Mouse (Mus musculus): ENCODE data around the gene Serpina3m. TPM values are rescaled to one million over a fixed set of nuclear protein-coding genes. Genes with fewer than 3 reads are reported as not detected.
"Not testable (repeated sequence)": the region's sequence is repeated elsewhere in the genome, so short reads cannot be mapped to it uniquely, and the experiment has no call there.

Gene Serpina3m
- polyA plus RNA-seq (2015; fragmentation: Nextera tagmentation; extraction: Ambion mirVana), result 0.06 TPM in 1 of 2 replicates, not detected in the other

DNA sequence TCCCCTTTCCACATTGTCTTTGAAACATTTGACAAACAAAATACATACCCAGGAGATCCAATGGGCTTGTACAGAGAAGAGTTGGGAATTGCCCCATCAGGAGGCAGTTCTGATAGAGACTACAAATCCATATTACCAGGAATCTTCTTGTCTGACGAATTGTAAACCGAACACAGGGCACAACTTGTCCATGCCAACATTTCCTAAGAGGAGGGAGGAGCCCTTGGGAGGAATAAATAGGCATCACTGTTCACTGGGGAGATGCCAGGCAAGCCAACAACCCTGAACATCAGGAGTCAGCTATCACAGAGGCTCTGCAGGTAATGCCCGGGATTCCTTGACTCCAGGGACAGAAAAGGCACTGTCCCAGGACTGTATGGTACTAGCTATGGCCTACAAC, at the start of gene Serpina3m, which contains the start of gene Serpina3k:
Gene Serpina3m (plus strand): TSS at position 261 of the 400 bp plus-strand sequence.
Gene Serpina3k (plus strand): TSS at position 261 of the 400 bp plus-strand sequence.
- H3K27ac ChIP-seq; H3K4me3 ChIP-seq (replicated peaks); H3K9ac ChIP-seq; ATAC-seq (ENCODE audit: low read depth); H3K36me3 ChIP-seq; H3K4me1 ChIP-seq (replicated peaks); H3K9me3 ChIP-seq (replicated peaks); DNase-seq; H3K4me2 ChIP-seq; H3K27me3 ChIP-seq: not testable (repeated sequence)
- WGBS (ENCODE audit: insufficient replicate concordance), result 62% methylated on average over 3 of the region's 3 CpGs

DNA sequence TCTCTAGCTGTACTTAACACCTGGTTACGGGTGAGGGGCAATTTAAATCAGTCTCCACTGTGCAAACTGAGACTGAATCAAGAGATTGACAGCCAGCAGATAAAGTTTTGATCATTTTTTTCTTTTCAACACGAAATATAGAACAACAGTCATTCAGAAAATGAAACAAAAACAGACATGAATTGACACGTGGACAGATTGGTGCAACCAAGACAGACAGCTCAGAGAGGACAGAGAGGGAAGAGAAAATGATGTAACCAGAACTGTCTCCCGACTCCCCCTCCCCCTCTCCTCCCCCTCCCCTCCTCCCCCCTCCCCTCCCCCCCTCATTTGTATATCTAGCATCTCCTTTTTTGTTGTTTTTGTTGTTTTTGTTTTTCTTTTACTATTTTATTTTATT, 48.4 kb upstream of the Serpina3m start:
- H3K36me3 ChIP-seq, result no peaks in the 10 kb centered on the region
- no peaks in the 10 kb centered on the region for H3K27me3 ChIP-seq
- no peak for ATAC-seq (ENCODE audit: low read depth)
- no peak overlapping the region for H3K4me3 ChIP-seq (replicated peaks)
- no peak for DNase-seq
- H3K9me3 ChIP-seq (replicated peaks), result no peaks in the 10 kb centered on the region
- no peak overlapping the region for H3K27ac ChIP-seq
- H3K4me1 ChIP-seq (replicated peaks), result no peaks in the 10 kb centered on the region
- H3K9ac ChIP-seq, result no peak overlapping the region
- H3K4me2 ChIP-seq, result no peak overlapping the region
- WGBS (ENCODE audit: insufficient replicate concordance), result 32% methylated on average over 4 of the region's 4 CpGs

DNA sequence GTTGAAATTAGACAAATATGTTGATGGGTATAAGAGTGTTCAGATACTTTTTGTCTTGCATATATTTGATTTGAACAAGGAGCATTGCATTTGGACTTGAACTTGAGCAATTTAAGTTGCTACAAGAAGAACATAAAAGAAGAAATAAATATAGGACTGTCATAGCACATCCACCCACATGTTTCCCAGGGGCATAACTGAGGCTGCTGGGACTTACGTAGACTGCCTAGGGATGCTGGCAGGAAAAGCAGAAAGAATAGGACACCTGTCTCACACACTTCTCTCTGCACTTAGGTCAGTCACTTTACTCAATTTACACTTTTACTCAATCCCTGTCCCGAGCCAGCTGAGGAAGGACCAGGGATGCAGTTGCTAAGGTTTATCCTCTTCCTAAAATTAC, 44.3 kb upstream of the Serpina3m start:
- Histone ChIP-seq H3K4me3 (replicated peaks) (no peak overlapping the region), H3K9me3 (replicated peaks) (no peaks in the 10 kb centered on the region), H3K27ac (no peak overlapping the region), H3K4me1 (replicated peaks) (no peaks in the 10 kb centered on the region), H3K36me3 (no peaks in the 10 kb centered on the region), H3K9ac (no peak overlapping the region), H3K4me2 (no peak overlapping the region), H3K27me3 (no peaks in the 10 kb centered on the region)
- ATAC-seq (ENCODE audit: low read depth), result no peak
- no peak for DNase-seq
- WGBS (ENCODE audit: insufficient replicate concordance), result 53% methylated on average over 2 of the region's 2 CpGs

DNA sequence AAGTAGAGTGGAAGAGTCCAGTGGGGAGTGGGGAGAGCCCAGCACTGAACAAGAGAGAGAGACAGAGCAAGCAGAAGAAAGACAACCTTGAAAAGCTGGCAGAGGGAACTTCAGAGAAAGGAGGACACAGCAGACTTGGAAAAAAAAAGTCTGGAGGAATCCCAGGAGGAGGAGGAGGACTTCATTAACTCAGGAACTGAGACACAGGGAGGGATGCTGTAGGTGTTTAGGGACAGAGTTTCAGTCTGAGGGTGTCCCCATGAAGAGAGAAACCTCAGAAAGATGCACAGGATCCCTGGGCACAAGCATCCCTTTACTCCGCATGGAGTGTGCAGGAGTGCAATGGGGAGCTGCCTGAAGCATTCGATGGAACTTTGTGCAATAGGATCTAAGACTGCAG, 40.2 kb upstream of the Serpina3m start:
- H3K4me3 ChIP-seq (replicated peaks), result no peak overlapping the region
- no peaks in the 10 kb centered on the region for H3K27me3 ChIP-seq
- no peaks in the 10 kb centered on the region for H3K4me1 ChIP-seq (replicated peaks)
- DNase-seq, result no peak
- no peak overlapping the region for H3K4me2 ChIP-seq
- no peak overlapping the region for H3K27ac ChIP-seq
- ATAC-seq (ENCODE audit: low read depth), result no peak
- WGBS (ENCODE audit: insufficient replicate concordance), result 60% methylated on average over 2 of the region's 2 CpGs
- H3K9me3 ChIP-seq (replicated peaks), result no peaks in the 10 kb centered on the region
- no peak overlapping the region for H3K9ac ChIP-seq
- H3K36me3 ChIP-seq, result no peaks in the 10 kb centered on the region

DNA sequence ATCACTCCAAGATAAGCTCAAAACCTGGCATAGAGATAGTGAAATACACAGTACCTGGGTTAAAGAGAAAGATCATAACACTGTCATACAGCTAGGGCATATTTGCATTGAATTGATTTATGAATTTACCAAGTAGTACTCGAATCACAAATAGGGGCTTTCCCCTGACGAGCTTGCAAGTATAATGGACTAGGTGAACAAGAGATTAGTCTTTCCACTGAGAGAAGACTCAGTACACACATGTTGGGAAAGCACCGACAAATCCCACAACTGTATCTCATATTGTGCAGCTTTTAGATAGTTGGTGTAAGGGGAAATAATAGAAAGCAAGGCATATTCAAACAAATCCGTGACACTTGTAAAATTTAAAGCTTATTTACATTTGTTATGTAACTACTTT, 32.3 kb upstream of the Serpina3m start:
- H3K27ac ChIP-seq, result no peak overlapping the region
- DNase-seq (no peak), ATAC-seq (ENCODE audit: low read depth) (no peak)
- no peak overlapping the region for H3K9ac ChIP-seq
- no peaks in the 10 kb centered on the region for H3K27me3 ChIP-seq
- no peaks in the 10 kb centered on the region for H3K4me1 ChIP-seq (replicated peaks)
- no peaks in the 10 kb centered on the region for H3K36me3 ChIP-seq
- WGBS (ENCODE audit: insufficient replicate concordance), result 65% methylated on average over 4 of the region's 4 CpGs
- no peak overlapping the region for H3K4me3 ChIP-seq (replicated peaks)
- no peaks in the 10 kb centered on the region for H3K9me3 ChIP-seq (replicated peaks)
- no peak overlapping the region for H3K4me2 ChIP-seq

DNA sequence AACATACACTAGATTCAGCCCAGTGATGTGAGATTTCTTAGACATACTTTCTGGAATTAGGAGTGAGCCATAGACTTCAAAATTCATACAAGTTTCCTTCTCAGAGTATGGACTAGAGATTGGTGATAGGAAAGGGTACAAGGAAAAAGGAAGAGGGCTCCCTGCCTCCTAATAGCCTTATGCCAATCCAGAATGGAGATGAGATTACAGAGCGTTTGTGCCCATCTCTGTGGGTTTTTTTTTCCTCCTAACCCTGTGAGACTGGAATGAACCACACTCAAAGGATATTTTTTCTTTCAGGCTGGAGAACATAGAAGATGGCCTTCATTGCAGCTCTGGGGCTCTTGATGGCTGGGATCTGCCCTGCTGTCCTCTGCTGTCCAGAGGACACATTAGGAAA, 24.0 kb upstream of the Serpina3m start, which contains the start of gene Serpina3j:
Gene Serpina3j (plus strand): TSS at position 301 of the 400 bp plus-strand sequence.
- Histone ChIP-seq H3K27ac (no peak within 1 kb of the TSS), H3K4me3 (replicated peaks) (no peak within 1 kb of the TSS), H3K9me3 (replicated peaks) (no peaks in the 10 kb centered on the region), H3K4me1 (replicated peaks) (no peaks in the 10 kb centered on the region), H3K9ac (no peak within 1 kb of the TSS), H3K4me2 (no peak within 1 kb of the TSS), H3K27me3 (no peaks in the 10 kb centered on the region), H3K36me3 (no peaks in the 10 kb centered on the region)
- ATAC-seq (ENCODE audit: low read depth) (no peak), DNase-seq (no peak)
- WGBS (ENCODE audit: insufficient replicate concordance), result 53% methylated on average over 1 of the region's 1 CpGs

DNA sequence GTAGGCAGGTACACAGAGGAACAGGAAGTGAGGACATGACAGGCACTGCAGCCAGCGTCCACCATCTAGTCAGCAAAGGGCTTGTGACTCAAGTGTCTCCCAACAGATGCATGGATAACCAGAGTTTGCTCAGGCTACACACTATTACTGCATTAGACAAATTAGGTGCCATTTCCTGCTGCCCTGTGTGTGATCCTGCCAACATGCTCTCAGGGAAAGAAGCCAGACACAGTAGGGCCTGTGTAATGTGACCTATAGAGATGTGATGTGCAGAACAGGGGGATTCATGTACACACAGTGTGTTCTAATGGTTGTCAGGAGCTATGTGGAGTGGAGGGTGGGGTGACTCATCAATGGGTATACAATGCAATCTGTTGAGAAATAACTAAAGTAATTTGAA, 15.8 kb upstream of the Serpina3m start:
- Histone ChIP-seq H3K4me1 (replicated peaks) (no peaks in the 10 kb centered on the region), H3K4me3 (replicated peaks) (no peak overlapping the region), H3K36me3 (no peaks in the 10 kb centered on the region), H3K27me3 (no peaks in the 10 kb centered on the region), H3K27ac (no peak overlapping the region), H3K9me3 (replicated peaks) (no peaks in the 10 kb centered on the region), H3K9ac (no peak overlapping the region), H3K4me2 (no peak overlapping the region)
- WGBS (ENCODE audit: insufficient replicate concordance), result 34% methylated on average over 1 of the region's 1 CpGs
- DNase-seq, result no peak
- ATAC-seq (ENCODE audit: low read depth), result no peak

DNA sequence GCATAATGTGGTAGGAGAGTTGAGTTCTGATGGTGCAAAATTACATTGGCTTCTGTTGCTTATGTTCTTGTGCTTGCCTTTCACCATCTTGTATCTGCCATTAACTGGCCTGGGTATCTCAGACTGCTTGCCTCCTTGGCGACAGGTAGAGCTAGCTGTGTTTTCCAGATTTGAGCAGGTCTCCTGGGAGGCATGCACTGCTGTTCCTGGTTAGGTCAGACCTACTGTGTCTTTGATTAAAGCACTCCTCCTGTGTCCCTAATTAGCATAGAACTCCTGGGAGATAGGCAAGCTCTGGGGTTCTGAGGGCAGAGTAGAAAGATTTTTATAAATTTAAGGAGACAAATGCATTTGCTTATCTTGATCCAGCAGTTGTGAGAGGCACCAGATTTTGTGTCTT, 6.6 kb upstream of the Serpina3m start:
- Histone ChIP-seq H3K4me2 (no peak overlapping the region), H3K4me3 (replicated peaks) (no peak overlapping the region), H3K36me3 (no peaks in the 10 kb centered on the region), H3K4me1 (replicated peaks) (no peaks in the 10 kb centered on the region), H3K27ac (no peak overlapping the region), H3K9me3 (replicated peaks) (no peaks in the 10 kb centered on the region), H3K9ac (no peak overlapping the region), H3K27me3 (no peaks in the 10 kb centered on the region)
- ATAC-seq (ENCODE audit: low read depth), result no peak
- WGBS (ENCODE audit: insufficient replicate concordance), result 29% methylated on average over 1 of the region's 1 CpGs
- DNase-seq, result no peak

DNA sequence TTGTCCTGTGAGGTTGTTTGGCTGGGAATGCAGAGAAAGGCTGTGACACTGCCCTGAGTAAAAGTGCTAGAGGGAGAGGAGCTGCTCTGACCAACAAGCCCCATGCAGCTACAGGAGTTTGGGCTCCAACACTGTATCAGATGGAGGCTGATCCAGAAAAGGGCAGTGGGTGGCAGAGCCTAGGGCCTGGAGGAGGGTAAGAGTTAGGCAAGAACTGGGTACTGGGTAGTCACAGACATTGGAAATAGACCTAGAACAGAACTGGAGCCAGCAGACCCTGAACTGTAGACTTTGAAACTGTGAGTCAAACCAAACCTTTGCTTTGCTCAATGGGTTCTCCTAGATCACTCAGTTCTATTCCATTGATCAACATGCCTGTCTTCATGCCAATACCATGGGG, 1.4 kb upstream of the Serpina3m start:
- H3K36me3 ChIP-seq; H3K4me2 ChIP-seq; H3K9ac ChIP-seq; ATAC-seq (ENCODE audit: low read depth); H3K4me3 ChIP-seq (replicated peaks); DNase-seq; H3K4me1 ChIP-seq (replicated peaks); H3K27ac ChIP-seq; H3K9me3 ChIP-seq (replicated peaks); H3K27me3 ChIP-seq: not testable (repeated sequence)

DNA sequence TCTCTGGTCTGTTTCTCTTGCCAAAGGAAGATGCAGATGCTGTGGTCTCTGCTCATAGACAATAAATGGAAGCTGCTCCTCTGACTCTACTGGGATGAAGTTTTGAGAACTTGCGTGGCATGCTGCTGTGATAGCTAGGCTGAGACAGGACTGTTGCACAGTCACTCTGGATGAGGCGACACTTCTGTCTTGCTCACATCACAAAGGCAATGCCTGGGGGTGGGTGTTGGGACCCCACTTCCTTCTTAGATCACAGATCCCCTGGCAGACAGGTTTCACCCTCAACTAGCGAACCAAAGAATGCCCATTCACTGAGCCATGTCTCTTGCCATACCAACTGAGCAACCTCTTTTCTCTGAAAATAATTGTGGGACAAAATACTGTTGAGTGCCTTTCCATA, 419 bp downstream of the Serpina3m start:
- WGBS (ENCODE audit: insufficient replicate concordance), result 55% methylated on average over 3 of the region's 3 CpGs
- Histone ChIP-seq H3K27me3 (no peaks in the 10 kb centered on the region), H3K27ac (no peak overlapping the region), H3K4me1 (replicated peaks) (no peaks in the 10 kb centered on the region), H3K4me3 (replicated peaks) (no peak overlapping the region), H3K36me3 (no peaks in the 10 kb centered on the region), H3K9me3 (replicated peaks) (no peaks in the 10 kb centered on the region), H3K9ac (no peak overlapping the region), H3K4me2 (no peak overlapping the region)
- ATAC-seq (ENCODE audit: low read depth) (no peak), DNase-seq (no peak)

DNA sequence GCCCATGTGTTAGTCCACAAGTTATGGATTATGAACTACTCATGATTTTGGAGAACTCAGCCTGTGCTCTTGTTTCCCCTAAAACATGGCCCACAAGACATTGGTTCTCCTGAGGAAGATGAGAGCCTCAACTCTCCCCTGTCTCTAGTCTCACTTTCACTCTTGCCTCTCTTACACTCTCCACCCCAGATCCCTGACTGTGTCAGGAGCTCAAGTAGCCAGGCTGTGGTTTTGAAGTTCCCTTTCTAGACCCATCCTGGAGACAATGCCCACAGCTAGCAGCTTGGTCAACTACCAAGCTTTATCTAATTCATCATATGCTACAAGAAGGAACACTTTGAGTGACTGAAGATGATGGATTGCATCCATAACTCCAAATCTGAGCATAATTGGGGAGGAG, 4.2 kb downstream of the Serpina3m start:
- not testable (repeated sequence) for H3K27ac ChIP-seq; H3K9me3 ChIP-seq (replicated peaks); H3K4me1 ChIP-seq (replicated peaks); H3K4me2 ChIP-seq; H3K36me3 ChIP-seq; ATAC-seq (ENCODE audit: low read depth); H3K27me3 ChIP-seq; DNase-seq; H3K9ac ChIP-seq; H3K4me3 ChIP-seq (replicated peaks)

DNA sequence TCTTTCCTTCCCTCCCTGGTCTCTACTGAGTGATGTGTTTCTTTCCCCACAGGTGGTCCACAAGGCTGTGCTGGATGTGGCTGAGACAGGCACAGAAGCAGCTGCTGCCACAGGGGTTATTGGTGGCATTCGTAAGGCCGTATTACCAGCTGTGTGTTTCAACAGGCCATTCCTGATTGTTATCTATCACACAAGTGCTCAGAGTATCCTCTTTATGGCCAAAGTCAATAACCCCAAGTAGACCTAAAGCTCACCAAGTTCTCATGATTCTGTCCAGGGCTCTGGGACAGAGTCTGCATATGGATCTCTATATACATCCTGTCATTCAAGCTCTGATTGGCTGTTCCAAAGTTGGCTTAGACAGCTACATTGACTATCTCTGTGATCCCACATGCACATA, 6.9 kb downstream of the Serpina3m start:
- DNase-seq, result no peak
- ATAC-seq (ENCODE audit: low read depth), result no peak
- H3K9me3 ChIP-seq (replicated peaks), result no peaks in the 10 kb centered on the region
- WGBS (ENCODE audit: insufficient replicate concordance), result 78% methylated on average over 2 of the region's 2 CpGs
- H3K36me3 ChIP-seq, result no peaks in the 10 kb centered on the region
- H3K4me1 ChIP-seq (replicated peaks), result no peaks in the 10 kb centered on the region
- H3K27me3 ChIP-seq, result no peaks in the 10 kb centered on the region
- H3K4me2 ChIP-seq, result no peak overlapping the region
- no peak overlapping the region for H3K9ac ChIP-seq
- H3K27ac ChIP-seq, result no peak overlapping the region
- no peak overlapping the region for H3K4me3 ChIP-seq (replicated peaks)

DNA sequence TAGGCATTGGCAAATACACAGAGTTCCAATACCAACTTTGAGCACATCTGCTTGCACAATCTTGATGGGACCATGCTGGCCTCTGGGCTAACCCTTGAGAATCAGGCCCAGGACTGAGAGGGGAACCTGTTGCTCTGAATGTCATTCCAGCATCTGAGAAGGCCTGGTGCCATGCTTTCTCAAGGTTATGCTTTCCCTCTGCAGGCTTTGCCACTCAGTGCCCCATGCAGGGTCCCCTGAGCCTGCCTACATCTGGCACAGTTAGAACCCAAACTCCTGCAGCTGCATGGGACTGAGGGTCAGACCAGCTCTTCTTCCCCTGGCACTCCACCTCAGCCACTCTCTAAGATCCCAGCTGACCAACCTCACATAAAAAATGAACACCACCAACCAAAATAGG, 7.4 kb downstream of the Serpina3m start:
- no peak for DNase-seq
- Histone ChIP-seq H3K9me3 (replicated peaks) (no peaks in the 10 kb centered on the region), H3K9ac (no peak overlapping the region), H3K4me3 (replicated peaks) (no peak overlapping the region), H3K27ac (no peak overlapping the region), H3K4me2 (no peak overlapping the region), H3K4me1 (replicated peaks) (no peaks in the 10 kb centered on the region), H3K36me3 (no peaks in the 10 kb centered on the region), H3K27me3 (no peaks in the 10 kb centered on the region)
- ATAC-seq (ENCODE audit: low read depth), result no peak

All from liver, embryonic 13.5 days (tissue).